ENCODE assay signal across 8 mouse cellular contexts in the genomic region with DNA sequence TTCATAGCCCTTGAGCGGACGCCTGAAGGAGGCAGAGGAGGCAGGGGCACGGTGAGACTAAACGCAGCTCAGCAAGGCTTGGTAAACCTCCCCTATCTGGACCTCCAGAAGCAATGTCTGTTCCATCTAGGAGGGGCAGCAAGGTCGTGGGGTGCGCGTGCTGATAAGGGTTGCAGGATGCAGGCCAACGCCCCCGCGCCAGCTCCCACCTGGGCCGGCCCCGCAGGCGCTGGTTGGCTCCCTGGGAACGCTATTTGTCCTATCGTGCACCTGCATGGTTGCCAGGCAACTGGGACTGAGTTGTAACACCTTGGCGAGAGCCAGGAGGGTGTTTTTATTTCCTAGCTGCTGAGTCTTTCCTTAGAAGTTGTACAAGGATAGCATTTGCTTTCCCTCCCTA. TPM values are rescaled to one million over a fixed set of nuclear protein-coding genes. Genes with fewer than 3 reads are reported as not detected.
DNase-seq lines count a peak whose midpoint lies in the region; ATAC-seq and TF ChIP-seq lines count a peak whose summit lies in the region.

No protein-coding gene starts in this region.

- peak overlapping the region; percentile 45 for H3K4me2 ChIP-seq in hindbrain, embryonic 14.5 days (replicated peaks)
- peak overlapping the region; percentile 55 for H3K4me2 ChIP-seq in liver, embryonic 14.5 days (ENCODE audit: low read depth)

- H3K36me3 ChIP-seq in heart, embryonic 10.5 days, result no peaks in the 10 kb centered on the region
- H3K36me3 ChIP-seq in MEL (ENCODE audit: control insufficient read depth in 1 of 2, insufficient read depth in 2 of 2, low read length in 2 of 2), result no peaks in the 10 kb centered on the region
- H3K36me3 ChIP-seq in hindbrain, embryonic 14.5 days (replicated peaks; ENCODE audit: control insufficient read depth, insufficient read depth), result no peaks in the 10 kb centered on the region
- no peaks in the 10 kb centered on the region for H3K36me3 ChIP-seq in liver, embryonic 14.5 days (replicated peaks; ENCODE audit: control insufficient read depth, insufficient read depth, low read depth)

- no peak overlapping the region for H3K27ac ChIP-seq in heart, embryonic 10.5 days
- no peak overlapping the region for H3K27ac ChIP-seq in MEL (ENCODE audit: control insufficient read depth, low read depth, low read length)
- H3K27ac ChIP-seq in hindbrain, embryonic 14.5 days, result no peak overlapping the region
- H3K27ac ChIP-seq in liver, embryonic 14.5 days, result peak overlapping the region; percentile 29

- 7% methylated on average over 16 of the region's 16 CpGs for WGBS in heart, embryonic 10.5 days
- WGBS in hindbrain, embryonic 14.5 days, result 9% methylated on average over 16 of the region's 16 CpGs
- 2% methylated on average over 16 of the region's 16 CpGs for WGBS in liver, embryonic 14.5 days (ENCODE audit: insufficient replicate concordance)

- H3K4me1 ChIP-seq in heart, embryonic 10.5 days, result peaks cover 30% of the 10 kb centered on the region
- H3K4me1 ChIP-seq in MEL (ENCODE audit: control insufficient read depth in 1 of 2, insufficient read depth in 2 of 2, low read length in 2 of 2), result peaks cover 0 to 10% of the 10 kb centered on the region in 2 experiments; a peak in 2 of 4 replicates
- 0 out of 2 replicates have a peak, but pooled peaks cover 8% of the 10 kb centered on the region for H3K4me1 ChIP-seq in hindbrain, embryonic 14.5 days (replicated peaks; ENCODE audit: control insufficient read depth, insufficient read depth, low read length)
- H3K4me1 ChIP-seq in liver, embryonic 14.5 days (replicated peaks; ENCODE audit: control insufficient read depth in 2 of 2, insufficient read depth in 2 of 2, low read length in 1 of 2), result peaks cover 18 to 30% of the 10 kb centered on the region in 2 experiments

- DNase-seq in heart, embryonic 10.5 days (ENCODE audit: low spot score), result peak; percentile 84
- DNase-seq in heart, adult 9 months (ENCODE audit: low spot score in 2 of 2), result no peak
- DNase-seq in MEL (ENCODE audit: low read depth, low spot score), result peak; percentile 29
- DNase-seq in hindbrain, embryonic 14.5 days (ENCODE audit: low spot score), result peak; percentile 48
- peak; percentile 57 to 80 (median 62) for DNase-seq in liver, embryonic 14.5 days (ENCODE audit: low read depth in 3 of 3, low spot score in 3 of 3)
- peak; percentile 57 to 74 for DNase-seq in spleen, postnatal 4 days (ENCODE audit: low spot score in 2 of 2)
- no peak for DNase-seq in B cell, adult 2 months
- no peak for DNase-seq in urinary bladder, postnatal 4 days (ENCODE audit: low spot score in 2 of 2)

- no peak for TF ChIP-seq POLR2A in MEL (IDR thresholded peaks at IDR 0.05; ENCODE audit: control insufficient read depth in 1 of 2, insufficient read depth in 1 of 2, low read depth in 1 of 2, low read length in 2 of 2, poor library complexity in 1 of 2)

- H3K79me2 ChIP-seq in MEL (ENCODE audit: control insufficient read depth, insufficient read depth, low read length, poor library complexity), result no peaks in the 10 kb centered on the region

- peaks cover 38% of the 10 kb centered on the region for H3K27me3 ChIP-seq in heart, embryonic 10.5 days (ENCODE audit: insufficient read depth, poor library complexity, severe bottlenecking)
- H3K27me3 ChIP-seq in MEL (ENCODE audit: control insufficient read depth in 1 of 2, insufficient read depth in 2 of 2, low read length in 2 of 2), result no peaks in the 10 kb centered on the region
- peaks cover 7% of the 10 kb centered on the region; the same call in 1 of the 2 replicates for H3K27me3 ChIP-seq in hindbrain, embryonic 14.5 days (ENCODE audit: control insufficient read depth, insufficient read depth, low read length)
- no peaks in the 10 kb centered on the region for H3K27me3 ChIP-seq in liver, embryonic 14.5 days (ENCODE audit: control insufficient read depth, insufficient read depth, low read length)

- no peak for TF ChIP-seq CTCF in MEL (IDR thresholded peaks at IDR 0.05 in 2 of 3, conservative IDR thresholded peaks at IDR 0.05 in 1 of 3; ENCODE audit: control insufficient read depth in 1 of 3, insufficient read depth in 1 of 3, low read depth in 2 of 3, low read length in 3 of 3, poor library complexity in 1 of 3, severe bottlenecking in 1 of 3)
- TF ChIP-seq CTCF in liver, embryonic 14.5 days (IDR thresholded peaks at IDR 0.05; ENCODE audit: low read depth), result peak; percentile 10; the same call in 1 of the 2 replicates

- peak overlapping the region; percentile 23; the same call in 1 of the 2 replicates for H3K4me3 ChIP-seq in heart, embryonic 10.5 days
- no peak overlapping the region for H3K4me3 ChIP-seq in MEL (ENCODE audit: control insufficient read depth in 1 of 2, insufficient read depth in 1 of 2, low read depth in 2 of 2, low read length in 2 of 2)
- H3K4me3 ChIP-seq in hindbrain, embryonic 14.5 days (replicated peaks; ENCODE audit: low read length), result 0 out of 2 replicates have a peak overlapping the region, but pooled peaks have one; percentile 7
- no peak overlapping the region for H3K4me3 ChIP-seq in liver, embryonic 14.5 days (ENCODE audit: insufficient read depth in 1 of 2, low read depth in 2 of 2, low read length in 2 of 2)

- no peaks in the 10 kb centered on the region for H3K9me3 ChIP-seq in heart, embryonic 10.5 days
- no peaks in the 10 kb centered on the region for H3K9me3 ChIP-seq in MEL (replicated peaks; ENCODE audit: insufficient read depth, low read length)
- H3K9me3 ChIP-seq in hindbrain, embryonic 14.5 days (ENCODE audit: control insufficient read depth, low read length), result no peaks in the 10 kb centered on the region
- H3K9me3 ChIP-seq in liver, embryonic 14.5 days (ENCODE audit: control insufficient read depth, low read length), result no peaks in the 10 kb centered on the region

- 0 out of 4 replicates have a peak, but pooled peaks of 1 of the 2 experiments have one; percentile 5 for TF ChIP-seq EP300 in MEL (IDR thresholded peaks at IDR 0.05; ENCODE audit: low read depth in 1 of 2, low read length in 2 of 2)
- TF ChIP-seq EP300 in liver, embryonic 14.5 days (IDR thresholded peaks at IDR 0.05; ENCODE audit: low read depth), result peak; percentile 92

- TF ChIP-seq RAD21 in MEL (IDR thresholded peaks at IDR 0.05; ENCODE audit: low read depth, low read length), result no peak

- ATAC-seq in hindbrain, embryonic 14.5 days (ENCODE audit: low FRiP score), result no peak
- ATAC-seq in liver, embryonic 14.5 days (ENCODE audit: insufficient read depth), result peak; percentile 96

- H3K9ac ChIP-seq in MEL (ENCODE audit: control insufficient read depth, low read depth, low read length, poor library complexity, severe bottlenecking), result no peak overlapping the region
- H3K9ac ChIP-seq in hindbrain, embryonic 14.5 days, result 0 out of 2 replicates have a peak overlapping the region, but pooled peaks have one; percentile 29
- peak overlapping the region; percentile 6; the same call in 1 of the 2 replicates for H3K9ac ChIP-seq in liver, embryonic 14.5 days (replicated peaks)

TF ChIP-seq in MEL, 35 proteins besides CTCF, POLR2A, EP300 and RAD21:
- TF ChIP-seq MYC (IDR thresholded peaks at IDR 0.05; ENCODE audit: low read depth, low read length), result no peak
- TF ChIP-seq UBTF (IDR thresholded peaks at IDR 0.05; ENCODE audit: borderline replicate concordance, insufficient read depth, low read depth, low read length), result no peak
- TF ChIP-seq ZMIZ1 (IDR thresholded peaks at IDR 0.05; ENCODE audit: low read depth, low read length), result no peak
- no peak for TF ChIP-seq MYB (IDR thresholded peaks at IDR 0.05; ENCODE audit: low read depth, low read length)
- TF ChIP-seq ETS1 (IDR thresholded peaks at IDR 0.05; ENCODE audit: low read depth, low read length), result no peak
- TF ChIP-seq CHD2 (IDR thresholded peaks at IDR 0.05; ENCODE audit: low read length), result no peak
- TF ChIP-seq MAX (IDR thresholded peaks at IDR 0.05; ENCODE audit: low read length), result no peak
- no peak for TF ChIP-seq KAT2A (conservative IDR thresholded peaks at IDR 0.05; ENCODE audit: low read depth, low read length)
- no peak for TF ChIP-seq MXI1 (IDR thresholded peaks at IDR 0.05; ENCODE audit: low read depth, low read length)
- TF ChIP-seq ZNF384 (IDR thresholded peaks at IDR 0.05; ENCODE audit: low read depth, low read length), result no peak
TF ChIP-seq in MEL: peak in this region for 0.

RNA-seq across cellular contexts. Expression of a gene that starts 41.2 kb away (rescaled TPM):
- 9.7 and 16.6 TPM in 2 replicates for polyA plus RNA-seq in heart, embryonic 10.5 days (2016; fragmentation: Nextera tagmentation; extraction: Ambion mirVana)
- 0.35 and 0.46 TPM in 2 replicates for total RNA-seq in MEL (2012; rRNA removed)
- polyA plus RNA-seq in MEL (2012; ENCODE audit: insufficient read depth in 1 of 2, insufficient read length in 2 of 2, low read depth in 1 of 2, low replicate concordance in 2 of 2, missing spikeins in 1 of 2), result 1 to 10 TPM in 1 of 2 experiments, not detected in 1; 2.6 TPM
- polyA plus RNA-seq in hindbrain, embryonic 14.5 days (2014; fragmentation: Nextera tagmentation; extraction: Ambion mirVana), result 8.5 and 10.3 TPM in 2 replicates
- polyA plus RNA-seq in liver, embryonic 14.5 days (2012; rRNA removed), result 0.56 and 0.61 TPM in 2 replicates
- 0.68 and 0.98 TPM in 2 replicates for polyA plus RNA-seq in liver, embryonic 14.5 days (2014; fragmentation: Nextera tagmentation; extraction: Ambion mirVana)

RNA-seq across cellular contexts. Expression of a gene that starts 43.7 kb away (rescaled TPM):
- polyA plus RNA-seq in heart, embryonic 10.5 days (2016; fragmentation: Nextera tagmentation; extraction: Ambion mirVana), result 26.8 and 28.0 TPM in 2 replicates
- total RNA-seq in MEL (2012; rRNA removed), result 54.2 and 59.5 TPM in 2 replicates
- 10 to 100 TPM in 1 of 2 experiments, not detected in 1; 58.4 TPM for polyA plus RNA-seq in MEL (2012; ENCODE audit: insufficient read depth in 1 of 2, insufficient read length in 2 of 2, low read depth in 1 of 2, low replicate concordance in 2 of 2, missing spikeins in 1 of 2)
- polyA plus RNA-seq in hindbrain, embryonic 14.5 days (2014; fragmentation: Nextera tagmentation; extraction: Ambion mirVana), result 13.6 and 14.4 TPM in 2 replicates
- 9.8 and 11.6 TPM in 2 replicates for polyA plus RNA-seq in liver, embryonic 14.5 days (2012; rRNA removed)
- 9.8 and 12.1 TPM in 2 replicates for polyA plus RNA-seq in liver, embryonic 14.5 days (2014; fragmentation: Nextera tagmentation; extraction: Ambion mirVana)

RNA-seq across cellular contexts. Expression of a gene that starts 56.1 kb away (rescaled TPM):
- 24.0 and 29.0 TPM in 2 replicates for polyA plus RNA-seq in heart, embryonic 10.5 days (2016; fragmentation: Nextera tagmentation; extraction: Ambion mirVana)
- total RNA-seq in MEL (2012; rRNA removed), result 22.7 and 33.1 TPM in 2 replicates
- 10 to 100 TPM in 1 of 2 experiments, not detected in 1; 23.1 TPM for polyA plus RNA-seq in MEL (2012; ENCODE audit: insufficient read depth in 1 of 2, insufficient read length in 2 of 2, low read depth in 1 of 2, low replicate concordance in 2 of 2, missing spikeins in 1 of 2)
- 17.4 and 20.3 TPM in 2 replicates for polyA plus RNA-seq in hindbrain, embryonic 14.5 days (2014; fragmentation: Nextera tagmentation; extraction: Ambion mirVana)
- 7.4 and 10.5 TPM in 2 replicates for polyA plus RNA-seq in liver, embryonic 14.5 days (2012; rRNA removed)
- polyA plus RNA-seq in liver, embryonic 14.5 days (2014; fragmentation: Nextera tagmentation; extraction: Ambion mirVana), result 14.3 and 15.3 TPM in 2 replicates

Comparison
In these comparisons a context has a peak if more than half of its experiments do, and no peak if none do; other contexts are left out.
1. DNase-seq: peak in heart, embryonic 10.5 days (single experiment), MEL (single experiment), hindbrain, embryonic 14.5 days (single experiment), liver, embryonic 14.5 days (3 of 3) and spleen, postnatal 4 days (2 of 2); none in heart, adult 9 months (0 of 2), B cell, adult 2 months (0 of 2) and urinary bladder, postnatal 4 days (0 of 2).
2. H3K4me3 ChIP-seq: peak in heart, embryonic 10.5 days (single experiment) and hindbrain, embryonic 14.5 days (single experiment); none in MEL (0 of 2) and liver, embryonic 14.5 days (0 of 2).